In the genomic region with DNA sequence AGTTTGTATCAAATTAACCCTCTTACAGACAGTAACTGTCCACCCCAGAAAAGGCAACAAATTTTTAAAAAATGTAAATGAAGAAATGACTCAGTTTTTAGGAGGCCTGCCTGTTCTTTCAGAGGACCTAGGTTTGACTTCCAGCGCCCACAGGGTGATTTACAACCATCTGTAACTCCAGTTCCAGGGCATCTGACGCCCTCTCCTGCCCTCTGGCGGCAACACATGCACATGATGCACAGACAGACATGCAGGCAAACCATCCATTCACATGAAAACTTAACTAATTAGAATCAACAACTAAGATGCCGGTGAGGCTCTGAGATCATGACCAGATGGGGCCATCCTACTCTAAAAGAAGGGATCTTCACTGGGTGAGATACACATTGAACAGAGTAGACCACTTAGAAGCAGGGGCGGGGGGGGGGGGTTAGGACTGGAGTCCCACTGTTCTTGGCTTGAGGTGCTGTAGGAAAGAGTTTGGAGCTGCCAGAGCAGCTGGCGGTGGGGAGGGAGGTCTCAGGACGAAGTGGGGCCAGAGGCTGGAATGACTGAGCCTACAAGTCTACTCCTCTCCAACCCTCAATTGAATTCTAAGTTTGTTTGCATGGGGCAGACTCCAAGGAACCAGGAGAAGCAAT, we compare ENCODE assay signal across 19 mouse cellular contexts.
DNase-seq lines count a peak whose midpoint lies in the region; TF ChIP-seq lines count a peak whose summit lies in the region.
"Had no signal": no experiment of that assay in that cellular context is flagged by ENCODE, and none has a peak within 500 bp of the region (broad histone marks: within the 10 kb centered on the region; RNA-seq: fewer than 3 reads in every experiment).

No protein-coding gene starts in this region.

- H3K9ac ChIP-seq in liver, adult 2 months (ENCODE audit: low read depth, low read length): no peak overlapping the region
- H3K9ac ChIP-seq: heart, embryonic 15.5 days; limb, embryonic 12.5 days; midbrain, embryonic 12.5 days; neural tube, embryonic 13.5 days had no signal

- no peaks in the 10 kb centered on the region for H3K36me3 ChIP-seq in liver, adult 2 months (ENCODE audit: control insufficient read depth, insufficient read depth, low read length)
- H3K36me3 ChIP-seq: heart, embryonic 15.5 days; hindbrain, embryonic 10.5 days; limb, embryonic 12.5 days; midbrain, embryonic 12.5 days; neural tube, embryonic 13.5 days had no signal

- H3K4me1 ChIP-seq in liver, adult 2 months (ENCODE audit: control insufficient read depth, insufficient read depth, low read length): no peaks in the 10 kb centered on the region
- H3K4me1 ChIP-seq: midbrain, embryonic 12.5 days had no signal

- 80% methylated on average over 7 of the region's 7 CpGs for WGBS in liver, adult 2 months

- intact Hi-C loops in heart, postnatal 36 days (cut with DNase I): no loop called here

- DNase-seq in heart, adult 11 months: peak; percentile 86
- no peak for DNase-seq in heart, postnatal 36 days
- no peak for DNase-seq in liver, adult 2 months (ENCODE audit: extremely low read depth, low read depth, low spot score)
- no peak for DNase-seq in liver
- DNase-seq in thymus, postnatal 4 days: peak; percentile 21
- DNase-seq in thymus, postnatal 25 days: no peak
- no peak for DNase-seq in layer of hippocampus, adult 11-12 months (ENCODE audit: low spot score)
- DNase-seq in urinary bladder, adult 2 months (ENCODE audit: low spot score): no peak
- DNase-seq: adrenal gland, adult 8-10 months; cerebellum, postnatal 10 days; gastrocnemius, adult 2 months; kidney, adult 9 months; lung, adult 18-20 months; right cerebral cortex, adult 18-20 months had no signal

- H3K79me2 ChIP-seq in liver, adult 2 months (ENCODE audit: control insufficient read depth, insufficient read depth, low read length): no peaks in the 10 kb centered on the region

- no peaks in the 10 kb centered on the region for H3K27me3 ChIP-seq in liver, adult 2 months (ENCODE audit: control insufficient read depth, insufficient read depth, low read length)
- H3K27me3 ChIP-seq: heart, embryonic 15.5 days; limb, embryonic 12.5 days; midbrain, embryonic 12.5 days; neural tube, embryonic 13.5 days had no signal

- TF ChIP-seq POLR2A in liver, adult 2 months (IDR thresholded peaks at IDR 0.05; ENCODE audit: extremely low read depth, insufficient read depth, low read length): no peak

- no peak overlapping the region for H3K27ac ChIP-seq in liver, adult 2 months (replicated peaks; ENCODE audit: insufficient read depth, low read depth, low read length)
- H3K27ac ChIP-seq: gastrocnemius, adult 2 months; heart, embryonic 15.5 days; hindbrain, embryonic 10.5 days; midbrain, embryonic 12.5 days; neural tube, embryonic 13.5 days had no signal

- TF ChIP-seq CTCF in liver, adult 2 months (IDR thresholded peaks at IDR 0.05; ENCODE audit: low read depth, low read length): 0 out of 2 replicates have a peak, but pooled peaks have one; percentile 19

- no peak overlapping the region for H3K4me3 ChIP-seq in liver, adult 2 months (ENCODE audit: insufficient read depth, low read depth, low read length)
- H3K4me3 ChIP-seq: gastrocnemius, adult 2 months; heart, embryonic 15.5 days; hindbrain, embryonic 10.5 days; limb, embryonic 12.5 days; midbrain, embryonic 12.5 days; neural tube, embryonic 13.5 days had no signal

Comparison
In these comparisons a context has a peak if more than half of its experiments do, and no peak if none do; other contexts are left out.
1. DNase-seq: peak in heart, adult 11 months (single experiment) and thymus, postnatal 4 days (single experiment); none in heart, postnatal 36 days (0 of 2), liver, adult 2 months (single experiment), liver (single experiment), thymus, postnatal 25 days (single experiment), layer of hippocampus, adult 11-12 months (single experiment) and urinary bladder, adult 2 months (single experiment).